Mouse (Mus musculus) CD8-positive naive resting alpha-beta T cell, adult 2 months (primary cell): ENCODE results near the gene Lif.
A peak's percentile ranks its signal among the peaks of the same experiment; 100 is the strongest.

ENCODE experiments used
- DNase-seq, 2 experiments: peaks; one replicate each; pipeline ENCODE4 v3.0.0; 2022; ENCODE audit warnings: low read depth in 2 of 2, low spot score in 2 of 2

Lif gene

DNA sequence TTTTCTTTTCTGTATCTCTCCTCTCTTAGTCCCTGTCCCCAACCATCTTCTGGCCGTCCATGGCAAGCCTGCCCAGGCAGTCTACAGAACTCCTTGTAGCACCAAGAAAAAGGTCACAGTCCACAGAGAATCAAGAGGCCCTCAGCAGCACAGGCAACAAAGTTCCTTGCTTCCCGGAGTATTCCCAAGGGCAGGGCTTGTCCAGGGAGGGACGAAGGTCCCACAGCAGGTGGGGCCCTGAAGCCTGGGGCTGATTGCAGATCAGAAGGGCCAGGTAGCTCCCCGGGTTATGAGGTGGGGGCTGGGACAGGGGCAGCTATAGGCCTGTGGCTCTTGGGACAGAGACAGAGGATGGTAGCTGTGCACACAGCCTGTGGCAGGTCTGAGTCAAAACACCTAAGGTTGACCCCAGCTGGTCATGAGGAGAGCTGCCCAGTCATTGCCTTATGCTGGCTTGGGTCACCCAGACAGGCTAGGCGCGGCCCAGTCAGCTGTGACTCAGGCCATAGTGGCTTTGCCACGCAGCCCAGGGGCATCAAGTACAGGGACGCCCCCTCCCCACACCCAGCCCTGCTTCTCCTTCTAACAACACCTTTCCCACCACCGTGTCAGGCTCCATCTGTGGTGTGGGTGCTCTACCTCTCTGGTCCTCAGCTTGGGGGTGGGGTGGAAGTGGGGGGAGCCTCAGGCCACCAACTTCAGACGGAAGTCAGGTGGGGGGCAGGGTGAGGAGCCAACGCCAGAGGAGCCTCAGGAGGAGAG lies at the start of gene Lif:
TSS of gene Lif (plus strand) at position 712 of the 762 bp plus-strand sequence.
- DNase-seq = no peak

DNA sequence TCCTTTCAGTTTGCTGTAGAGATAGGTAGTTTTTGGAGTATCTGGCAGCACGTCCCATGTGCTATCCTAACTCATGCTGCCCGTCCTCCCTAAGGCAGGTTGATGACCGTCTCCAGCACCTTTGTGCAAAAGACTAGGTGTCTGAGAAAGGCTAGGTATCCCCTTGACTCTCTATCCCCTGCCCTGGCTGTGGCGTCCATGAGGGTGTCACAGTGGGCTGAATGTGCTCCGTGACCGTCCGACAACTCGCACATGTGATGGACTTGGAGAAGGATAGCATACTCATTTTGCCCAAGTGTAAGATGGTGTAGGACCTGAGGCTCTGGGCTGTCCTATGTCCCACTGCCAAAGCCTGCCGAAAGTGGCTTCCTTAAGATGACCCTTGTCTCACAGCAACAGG lies 49.7 kb upstream of the Lif start:
- DNase-seq = no peak

DNA sequence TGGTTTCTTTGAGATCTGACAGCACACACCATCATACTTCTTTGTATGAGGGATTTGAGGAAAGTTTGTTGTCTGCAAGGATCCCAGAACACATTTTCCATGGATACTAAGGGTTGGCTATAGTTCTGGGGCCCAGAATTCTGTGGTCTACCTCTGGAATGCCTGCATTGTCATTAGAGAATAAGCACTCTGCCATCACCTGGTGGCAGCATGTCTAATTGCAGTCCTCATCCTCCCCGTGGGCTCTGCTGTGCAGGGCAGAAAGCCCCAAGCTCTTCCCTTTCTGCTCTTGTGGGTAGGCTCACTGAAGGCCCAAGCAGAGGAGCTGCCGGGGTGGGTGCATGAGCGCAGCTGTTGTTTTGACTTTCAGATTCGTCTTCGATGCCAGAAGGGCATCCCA lies 47.8 kb upstream of the Lif start:
- no peak for DNase-seq

DNA sequence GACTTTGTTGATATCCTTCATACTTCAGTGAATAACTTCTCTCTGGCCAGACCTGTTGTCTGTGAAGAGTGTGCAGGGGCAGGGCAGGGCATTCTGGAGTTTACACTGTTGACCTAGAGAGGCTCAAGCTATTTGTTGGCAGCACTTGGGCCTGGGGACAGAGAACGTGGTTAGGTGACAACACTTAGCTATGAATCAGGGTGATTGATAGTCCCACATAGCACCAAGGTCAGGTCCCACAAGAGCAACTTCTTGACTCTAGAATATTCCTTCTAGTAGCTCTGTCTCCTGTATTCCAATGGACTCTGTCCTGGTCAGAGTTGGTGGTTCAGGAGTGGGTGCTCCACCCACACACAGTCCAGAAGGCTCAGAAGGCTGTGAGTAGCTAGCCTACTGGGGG lies 46.6 kb upstream of the Lif start:
- no peak for DNase-seq

DNA sequence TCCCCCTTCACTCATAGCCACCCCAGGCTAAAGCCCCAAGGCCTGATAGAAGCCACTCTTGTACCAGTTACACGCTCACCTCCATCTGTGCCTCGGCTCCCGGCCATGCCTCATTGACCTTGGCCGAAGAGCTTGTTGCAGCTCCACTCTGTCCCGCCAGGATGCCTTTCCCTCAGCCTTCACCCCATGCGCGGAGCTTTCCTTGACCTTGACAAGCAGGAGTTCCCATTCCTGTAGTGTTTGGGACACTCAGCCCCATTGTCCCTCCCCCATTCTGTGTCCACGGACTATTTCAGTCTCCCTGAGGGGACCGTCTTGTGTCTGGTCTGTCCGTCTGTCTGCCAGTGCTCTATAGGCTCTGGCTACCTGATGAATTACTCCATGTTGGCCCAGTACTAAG lies 44.2 kb upstream of the Lif start:
- DNase-seq = no peak

DNA sequence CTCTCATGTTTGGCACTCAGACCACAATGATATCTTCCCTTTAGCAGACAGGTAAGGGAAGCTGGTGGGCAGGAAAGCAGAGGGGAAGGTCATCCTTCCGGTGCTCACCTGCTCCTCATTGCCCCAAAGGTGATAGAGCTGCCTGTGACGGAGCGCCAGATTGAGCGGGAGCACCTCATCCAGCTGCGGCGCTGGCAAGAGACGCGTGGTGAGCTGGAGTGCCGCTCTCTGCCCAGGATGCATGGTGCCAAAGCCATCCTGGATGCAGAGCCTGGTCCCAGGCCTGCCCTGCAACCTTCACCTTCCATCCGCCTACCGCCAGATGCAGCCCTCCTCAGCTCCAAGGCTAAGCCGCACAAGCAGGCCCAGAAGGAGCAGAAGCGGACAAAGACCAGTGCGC lies 42.8 kb upstream of the Lif start:
- no peak for DNase-seq

DNA sequence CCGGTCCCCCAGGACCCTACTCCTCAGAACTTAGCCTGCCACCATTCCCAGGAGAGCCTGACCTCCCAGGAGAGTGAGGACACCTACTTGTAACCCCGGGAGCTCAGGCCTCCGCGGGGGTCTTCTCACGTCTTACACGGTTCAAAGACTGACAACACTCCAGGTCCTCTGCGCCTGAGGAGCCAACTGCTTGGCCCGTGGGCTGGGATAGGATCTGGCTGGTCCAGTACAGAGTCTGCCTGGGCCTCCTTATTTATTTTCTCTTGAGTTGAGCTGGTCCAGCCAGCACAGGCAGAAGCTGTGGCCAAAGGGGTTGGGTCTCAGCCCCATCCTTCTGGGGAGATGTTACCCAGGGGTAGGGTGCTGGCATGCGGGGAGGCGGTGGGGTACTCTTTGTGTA lies 42.3 kb upstream of the Lif start:
- DNase-seq = no peak

DNA sequence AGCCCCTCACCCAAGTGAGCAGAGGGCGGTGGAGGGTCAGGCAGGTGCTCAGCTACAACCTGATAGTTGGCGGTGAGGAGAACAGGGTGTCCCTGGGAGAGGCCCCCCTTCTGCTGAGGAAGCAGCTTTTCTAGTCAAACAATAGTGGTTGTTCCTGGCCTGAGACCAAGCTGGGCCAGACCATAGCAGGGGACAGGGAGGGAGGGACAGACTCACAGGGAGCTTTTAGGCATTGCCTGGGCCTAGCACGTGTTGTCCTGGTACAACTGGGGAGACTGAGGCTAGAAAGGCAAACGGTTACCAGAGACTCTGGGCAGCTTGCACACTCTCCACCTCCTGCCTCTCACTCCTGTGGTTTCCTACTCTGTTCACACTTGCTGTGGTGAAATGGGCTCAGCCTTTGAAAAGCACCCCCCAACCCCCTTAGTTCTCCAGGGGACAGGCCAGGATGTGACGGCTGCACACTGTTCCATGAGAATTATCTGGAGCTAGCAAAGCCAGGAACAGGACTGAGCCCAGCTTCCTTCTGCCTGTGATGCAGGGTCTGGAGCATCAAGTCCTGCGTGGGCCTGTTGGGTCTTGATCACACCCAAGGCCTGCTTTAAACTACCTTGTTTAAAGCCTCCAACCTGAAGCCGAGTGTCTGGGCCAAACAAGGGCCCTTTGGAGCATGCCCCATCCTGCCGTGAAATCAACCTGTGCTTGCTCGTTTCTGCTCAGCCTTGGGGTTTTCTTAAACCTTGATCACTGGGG lies 40.9 kb upstream of the Lif start:
- DNase-seq = no peak

DNA sequence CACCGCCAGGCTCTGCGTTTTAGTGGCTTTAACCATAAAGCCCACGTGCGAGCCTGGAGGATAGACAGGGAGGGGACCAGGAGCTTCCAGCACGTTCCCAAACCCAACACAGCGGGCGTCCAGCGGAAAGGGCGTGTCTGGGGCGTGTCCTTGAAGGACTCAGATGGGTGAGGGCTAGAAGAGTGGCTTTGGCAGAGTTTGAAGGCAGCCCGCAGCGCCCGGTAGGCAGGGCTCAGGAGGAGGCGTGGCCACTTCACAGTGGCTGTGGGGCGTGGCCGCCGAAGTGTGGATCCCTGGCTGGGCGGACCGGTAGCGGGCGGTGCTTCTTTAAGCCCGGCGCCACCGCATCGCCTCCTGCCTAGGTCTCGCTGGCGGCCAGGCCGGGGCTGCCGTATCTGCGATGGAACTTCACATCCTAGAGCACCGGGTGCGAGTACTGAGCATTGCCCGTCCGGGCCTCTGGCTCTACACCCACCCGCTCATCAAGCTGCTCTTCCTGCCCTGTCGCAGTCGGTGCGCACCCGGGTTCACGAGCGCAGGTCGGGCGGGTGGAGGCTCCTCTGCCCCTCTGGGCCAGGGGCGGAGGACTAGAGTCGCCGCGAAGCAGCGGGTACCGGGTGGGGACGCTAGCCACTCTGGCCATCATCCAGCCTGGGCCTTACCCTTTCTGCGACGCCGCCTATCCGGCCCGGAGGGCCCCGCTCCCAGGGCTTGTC lies 39.3 kb upstream of the Lif start, which contains the start of gene Castor1:
TSS of gene Castor1 (plus strand) at position 312 of the 716 bp plus-strand sequence.
- peak; percentile 74 to 84 for DNase-seq

DNA sequence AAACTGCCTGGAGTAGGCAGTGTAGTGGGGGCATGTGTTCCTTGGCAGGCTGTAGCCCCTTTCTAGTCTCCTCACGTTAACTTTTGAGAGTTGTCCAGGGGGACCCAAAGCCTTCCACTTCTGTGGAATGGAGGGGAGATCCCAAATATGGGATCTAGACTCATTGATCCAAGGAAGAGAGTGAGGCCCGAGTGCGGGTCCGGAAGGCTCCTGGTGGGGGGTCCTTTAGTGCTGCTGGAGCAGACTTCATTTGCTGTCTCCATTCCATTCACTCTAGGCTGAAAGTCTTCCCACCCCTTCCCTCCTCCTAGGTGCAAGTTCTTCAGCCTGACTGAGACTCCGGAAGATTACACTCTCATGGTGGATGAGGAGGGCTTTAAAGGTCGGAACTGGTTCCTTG lies 38.7 kb upstream of the Lif start:
- no peak for DNase-seq

DNA sequence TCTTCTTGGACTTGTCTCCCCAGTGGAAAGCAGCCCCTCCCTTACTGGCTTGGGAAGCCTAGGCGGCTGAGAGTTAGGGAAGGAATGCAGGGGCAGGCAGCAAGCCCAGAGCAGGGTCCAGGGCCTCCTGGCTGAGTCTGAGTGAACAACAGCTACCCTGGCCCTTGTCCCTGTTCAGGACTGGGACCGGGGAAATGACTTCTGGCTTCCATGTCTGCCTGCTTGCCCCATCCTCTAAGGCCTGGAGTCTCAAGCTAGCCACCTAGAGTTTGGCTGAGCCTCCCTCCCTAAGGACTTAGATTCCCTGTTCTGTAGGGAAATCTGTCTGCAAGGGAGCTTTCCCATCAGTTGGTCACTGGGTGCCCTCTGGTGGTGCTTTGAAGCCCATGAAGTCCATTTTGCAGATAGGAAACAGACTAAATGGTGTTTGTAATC lies 38.0 kb upstream of the Lif start:
- no peak for DNase-seq

DNA sequence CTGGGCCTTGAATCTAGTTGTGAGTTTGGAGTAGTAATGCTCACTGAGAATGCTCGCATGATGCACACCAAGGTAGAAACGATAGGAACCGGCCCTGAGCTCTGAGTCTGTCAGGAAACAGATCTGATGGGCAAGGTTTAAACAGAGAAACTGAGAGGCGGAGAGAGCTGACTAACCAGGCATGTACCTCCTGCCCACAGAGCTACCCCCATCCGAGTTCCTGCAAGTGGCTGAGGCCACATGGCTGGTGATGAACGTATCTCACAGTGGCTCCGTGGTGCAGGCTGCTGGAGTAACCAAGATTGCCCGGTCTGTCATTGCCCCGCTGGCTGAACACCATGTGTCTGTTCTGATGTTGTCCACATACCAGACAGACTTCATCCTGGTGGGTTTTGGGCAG lies 37.4 kb upstream of the Lif start:
- no peak for DNase-seq

DNA sequence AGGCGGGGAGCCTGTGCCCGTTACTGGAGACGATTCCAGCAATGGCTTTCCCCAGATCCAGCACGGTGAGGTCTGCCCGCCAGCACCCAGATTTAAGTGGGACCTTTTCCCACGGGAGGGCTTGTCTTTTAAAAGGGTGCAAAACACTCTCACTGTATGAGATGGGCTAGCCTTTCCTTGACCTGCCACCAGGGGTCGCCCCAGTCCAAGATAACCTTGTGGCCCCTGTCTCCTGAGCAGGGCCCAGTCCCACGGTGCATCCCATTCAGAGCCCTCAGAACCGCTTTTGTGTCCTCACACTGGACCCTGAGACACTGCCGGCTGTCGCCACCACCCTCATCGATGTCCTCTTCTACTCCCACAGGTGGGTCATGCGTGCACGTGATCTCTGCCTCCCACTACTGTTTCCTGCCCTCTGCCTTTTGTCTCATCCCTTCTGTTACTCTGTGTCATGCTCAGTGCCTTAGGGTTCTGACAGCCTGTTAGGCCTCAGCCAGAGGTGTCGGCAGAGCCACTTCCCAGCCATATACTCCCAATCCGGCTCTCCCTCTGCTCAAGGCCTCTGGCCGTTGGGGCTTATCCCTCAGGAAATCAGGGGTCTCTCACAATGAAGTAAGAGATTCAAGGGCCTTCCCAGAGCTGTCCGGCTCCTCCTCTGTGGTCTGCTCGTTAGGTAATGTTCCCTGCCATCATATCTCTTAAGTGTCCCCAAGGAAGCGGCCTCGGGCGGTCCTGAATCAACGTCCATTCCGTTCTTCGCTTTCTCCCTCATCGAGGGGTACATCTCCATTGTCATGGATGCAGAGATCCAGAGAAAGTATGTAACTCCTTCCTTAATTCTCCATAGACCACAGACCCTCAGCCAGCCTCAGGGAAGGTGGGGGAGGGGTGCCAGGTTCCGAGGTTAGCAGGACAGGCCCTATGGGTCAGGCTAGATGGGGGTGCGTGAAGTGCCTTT lies 36.6 kb upstream of the Lif start:
- DNase-seq = peak; percentile 83 to 87

DNA sequence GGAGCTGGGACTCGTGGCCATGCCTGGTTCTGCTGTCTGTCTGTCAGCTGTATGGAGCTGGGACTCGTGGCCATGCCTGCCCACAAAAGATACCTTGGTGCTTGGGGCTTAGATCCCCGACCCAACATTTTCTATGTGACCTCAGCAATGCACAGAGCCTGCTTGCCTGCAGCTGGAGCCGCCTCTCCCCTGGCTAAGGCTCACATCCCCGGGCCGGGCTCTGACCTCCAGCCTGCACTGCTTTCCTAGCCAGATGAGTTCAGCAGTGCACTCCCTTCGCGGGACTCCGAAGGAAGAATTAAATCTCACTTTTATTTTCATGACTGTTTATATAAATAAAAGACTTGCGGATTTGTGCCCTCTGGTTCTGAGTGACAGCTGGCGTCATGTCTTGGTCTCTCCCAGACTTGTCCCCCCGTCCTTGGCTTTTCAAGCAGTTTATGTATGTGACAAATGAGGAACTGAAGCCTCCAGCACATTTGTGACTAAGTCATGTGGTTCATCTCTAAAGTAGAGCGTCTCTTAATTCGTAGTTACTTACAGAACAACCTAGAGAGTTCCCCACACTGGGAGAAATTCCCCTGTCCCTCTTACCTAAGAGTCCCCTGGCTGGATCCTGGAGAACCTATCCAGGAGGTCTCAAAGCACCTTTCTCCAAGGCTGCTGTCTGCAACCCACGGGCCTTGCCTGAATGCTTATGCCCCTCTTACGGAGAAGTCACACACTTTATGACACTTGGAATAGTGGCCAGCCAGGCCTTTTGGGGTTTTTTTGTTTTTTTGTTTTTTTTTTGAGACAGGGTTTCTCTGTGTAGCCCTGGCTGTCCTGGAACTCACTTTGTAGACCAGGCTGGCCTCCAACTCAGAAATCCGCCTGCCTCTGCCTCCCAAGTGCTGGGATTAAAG lies 35.1 kb upstream of the Lif start:
- no peak for DNase-seq

DNA sequence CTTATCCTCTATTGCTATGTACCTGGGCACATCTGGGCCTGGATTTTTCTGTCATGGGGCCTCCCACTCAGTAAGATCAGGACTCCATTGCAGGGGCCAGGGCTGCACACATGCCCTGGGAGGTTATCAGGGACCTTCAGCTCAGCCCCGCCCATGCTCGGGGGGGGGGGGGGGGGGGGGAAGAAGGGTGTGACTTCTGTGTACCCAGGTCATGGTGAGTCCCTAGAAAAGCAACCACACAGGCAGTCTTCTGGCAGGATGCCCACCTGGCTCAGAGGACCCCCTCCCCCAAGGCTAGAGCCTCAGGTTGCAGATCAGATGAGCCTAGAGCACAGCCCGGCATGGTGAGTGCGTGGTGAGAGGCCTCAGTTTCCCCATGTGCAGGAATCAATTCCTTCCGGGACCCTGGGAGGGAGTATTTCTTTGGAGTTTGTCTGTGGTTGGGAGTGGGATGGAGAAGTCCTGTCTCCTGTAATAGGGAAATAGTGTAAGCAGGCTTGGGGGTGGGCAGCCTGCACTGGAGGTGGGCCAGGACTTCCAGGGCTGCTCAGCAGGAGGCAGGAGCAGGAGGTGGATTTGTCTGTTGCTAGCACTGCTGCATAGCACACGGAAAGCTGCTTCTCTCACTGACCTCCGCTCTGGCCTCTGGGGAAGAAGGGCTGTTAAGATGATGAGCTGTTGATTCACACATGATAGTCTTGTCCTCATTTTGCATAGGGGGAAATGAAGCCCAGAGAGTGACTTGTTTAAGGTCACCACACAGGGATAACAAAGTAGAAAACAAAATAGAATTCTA lies 33.8 kb upstream of the Lif start:
- DNase-seq = no peak

DNA sequence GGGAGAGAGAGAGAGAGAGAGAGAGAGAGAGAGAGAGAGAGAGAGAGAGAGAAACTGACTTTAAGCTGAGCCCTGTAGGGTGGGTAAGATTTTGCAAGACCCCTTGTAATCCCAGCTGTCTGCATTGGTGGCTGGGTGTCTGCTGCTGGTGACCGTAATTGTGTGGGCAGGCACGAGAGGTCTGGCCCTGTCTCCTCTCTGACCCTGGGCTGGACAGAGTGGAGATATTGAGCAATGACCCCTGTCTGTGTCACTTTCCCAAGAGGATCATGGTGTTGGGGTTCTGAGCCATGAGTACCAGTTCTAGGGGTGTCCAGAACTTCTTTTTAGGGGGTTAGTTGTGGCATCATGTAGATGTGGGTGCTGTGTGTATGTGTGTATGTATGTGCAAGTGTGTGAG lies 33.1 kb upstream of the Lif start:
- no peak for DNase-seq

DNA sequence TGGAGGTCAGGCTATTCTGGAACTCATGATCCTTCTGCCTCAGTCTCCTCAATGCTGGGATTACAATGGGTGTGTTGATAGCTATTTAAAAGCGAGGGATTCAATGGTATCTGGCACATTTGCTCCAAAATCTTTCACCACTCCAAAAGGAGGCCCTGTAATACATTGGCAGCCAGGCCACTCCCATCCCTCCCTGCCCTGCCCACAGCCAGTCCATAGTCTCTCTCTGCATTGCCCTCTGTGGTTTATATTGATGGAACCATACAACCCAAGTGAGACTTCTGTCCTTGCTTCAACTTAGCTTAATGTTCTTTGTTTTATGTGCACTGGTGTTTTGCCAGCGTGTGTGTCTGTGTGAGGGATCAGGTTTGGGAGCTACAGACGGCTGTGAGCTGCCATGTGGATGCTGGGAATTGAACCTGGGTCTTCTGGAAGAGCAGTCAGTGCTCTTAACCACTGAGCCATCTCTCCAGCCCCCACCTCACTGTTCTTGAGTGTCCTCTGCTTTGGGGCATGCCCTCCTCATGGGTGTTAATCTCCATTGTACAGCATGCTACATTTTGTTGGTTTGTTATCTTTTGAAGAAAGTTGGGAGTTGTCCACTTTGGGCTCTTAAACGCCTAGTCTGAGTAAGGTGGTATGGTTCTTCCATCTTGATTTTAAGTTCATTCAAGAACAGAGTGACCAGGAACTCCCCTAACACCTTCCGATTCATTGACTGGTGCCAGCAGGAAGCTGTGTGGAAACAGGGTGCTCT lies 30.6 kb upstream of the Lif start:
- DNase-seq = no peak

DNA sequence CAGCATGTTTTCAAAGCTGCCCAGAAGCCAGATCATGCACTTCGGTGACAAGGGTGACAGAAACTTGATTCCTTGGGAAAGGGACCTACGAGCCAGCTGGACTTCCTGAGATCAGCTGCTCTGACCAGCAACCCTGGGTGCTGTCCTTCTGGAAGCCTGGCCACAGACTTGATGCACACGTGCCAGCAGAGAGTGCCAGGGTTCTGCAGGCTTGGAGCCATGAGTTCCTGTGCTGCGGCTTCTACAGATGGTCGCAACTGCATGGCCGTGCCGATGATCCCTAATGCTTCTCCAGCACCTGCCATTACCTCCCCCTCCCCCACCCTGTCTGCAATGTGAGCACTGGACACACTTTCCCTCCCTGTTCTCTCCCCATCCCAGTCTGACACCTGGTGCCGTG lies 28.9 kb upstream of the Lif start:
- DNase-seq = no peak
